Mouse (Mus musculus): ENCODE measurements around the gene Cped1. TPM values are rescaled to one million over a fixed set of nuclear protein-coding genes. Genes with fewer than 3 reads are reported as not detected.

The Cped1 gene
- total RNA-seq, 2 experiments from 2014 or later = 3.6 to 4.7 TPM

DNA sequence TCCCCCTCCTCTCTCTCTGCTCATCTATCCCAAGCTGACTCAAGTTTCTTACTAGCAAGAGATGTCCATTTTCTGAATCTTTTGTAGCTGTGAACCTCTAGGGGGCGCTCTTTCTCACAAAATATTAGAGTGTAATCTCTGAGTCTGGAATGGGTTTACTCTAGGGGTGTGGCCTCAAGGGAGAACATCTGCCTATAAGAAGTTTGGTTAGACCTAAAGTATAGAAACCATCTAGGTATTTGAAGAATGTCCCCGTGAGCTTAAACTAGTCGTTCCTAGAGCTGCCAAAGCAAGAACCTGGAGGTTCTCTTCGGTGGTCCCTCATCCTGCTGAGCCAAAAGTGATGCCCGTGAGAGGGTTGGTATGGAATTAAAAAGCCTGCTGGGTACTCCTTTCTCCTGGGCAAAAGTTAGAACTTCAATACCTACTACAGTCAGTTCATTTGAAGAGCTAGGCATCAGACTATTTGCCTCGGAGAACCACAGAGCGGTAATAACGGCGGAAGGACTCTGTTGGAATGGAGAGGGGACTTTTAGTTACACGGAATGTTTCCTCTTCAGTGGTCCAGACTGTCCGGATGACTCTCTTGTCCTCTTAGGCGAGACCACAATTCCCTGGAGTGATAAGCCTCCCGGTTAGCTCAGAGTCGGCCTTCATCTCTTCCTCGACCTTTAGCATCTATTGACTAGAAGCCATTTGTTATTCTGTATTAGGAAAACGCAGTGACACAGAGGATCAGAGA lies 555 bp upstream of the Cped1 start:
- peak in 1 of 2 experiments; percentile 37 for DNase-seq (ENCODE audit: extremely low spot score in 1 of 2, low spot score in 2 of 2)
- peak overlapping the region; percentile 49 for H3K4me3 ChIP-seq
- peak; percentile 67 for TF ChIP-seq CTCF (IDR thresholded peaks at IDR 0.05)
- no peak overlapping the region for H3K27ac ChIP-seq
- intact Hi-C loops (cut with DNase I) = loop anchor here (5.0 kb wide), 1 partner anchor 112 kb away; no protein-coding TSS in a partner anchor

DNA sequence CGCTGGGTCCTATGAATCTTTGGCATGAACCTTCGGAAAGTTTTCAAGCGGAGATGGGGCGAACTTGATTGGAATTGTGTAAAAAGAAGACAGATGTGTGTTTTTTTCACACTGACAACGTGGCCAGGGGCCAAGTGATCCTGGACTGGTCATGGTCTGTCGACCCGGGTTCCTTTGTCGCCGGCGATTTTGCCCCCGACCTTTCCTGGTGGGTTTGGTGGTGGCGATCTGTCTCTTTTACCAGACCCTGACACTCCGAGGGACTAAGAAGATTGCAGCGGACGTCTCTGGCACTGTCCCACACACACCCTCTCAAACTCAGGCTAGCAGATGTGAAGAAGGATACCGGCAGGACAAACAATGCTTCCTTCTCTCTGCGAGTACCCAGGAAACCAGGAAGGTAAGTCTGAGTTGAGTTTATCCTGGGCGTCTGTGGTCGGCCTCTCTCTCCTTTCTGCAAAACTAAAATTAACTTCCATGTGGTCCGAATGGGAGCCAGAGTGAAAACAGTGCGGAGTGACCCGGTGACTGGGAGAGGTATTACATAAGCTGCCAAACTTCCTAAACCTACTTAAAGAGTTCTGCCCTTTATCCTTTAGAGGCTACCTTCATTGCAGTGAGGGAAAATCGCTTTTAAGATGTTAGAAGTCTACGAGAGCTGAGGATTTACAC lies 1.1 kb downstream of the Cped1 start:
- DNase-seq (ENCODE audit: extremely low spot score in 1 of 2, low spot score in 2 of 2) = no peak
- intact Hi-C loops (cut with DNase I) = loop anchor here (2.0 to 5.0 kb wide), 2 partner anchors 84 to 111 kb away; no protein-coding TSS in a partner anchor
- TF ChIP-seq CTCF (IDR thresholded peaks at IDR 0.05) = no peak
- Histone ChIP-seq H3K4me3 (peak overlapping the region; percentile 49), H3K27ac (no peak overlapping the region)

DNA sequence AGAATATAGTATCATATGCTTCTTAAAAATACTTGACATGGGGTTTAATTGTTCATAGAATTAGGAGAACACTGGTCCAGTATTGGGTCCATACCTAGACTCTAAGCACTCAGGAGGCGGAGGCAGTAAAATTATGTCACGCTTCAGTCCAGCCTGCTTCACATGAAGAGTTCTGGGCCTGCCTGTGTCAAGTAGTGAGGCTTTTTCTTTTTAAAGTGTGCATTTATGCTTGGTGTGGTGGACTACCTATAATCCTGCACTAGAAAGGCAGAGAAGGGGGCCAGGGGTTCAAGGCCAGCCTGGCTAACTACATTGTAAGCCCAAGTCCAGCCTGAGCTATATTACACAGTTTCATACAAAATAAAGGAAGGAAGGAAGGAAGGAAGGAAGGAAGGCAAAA lies 1.8 kb downstream of the Cped1 start:
- intact Hi-C loops (cut with DNase I) = loop anchor here (2.0 to 5.0 kb wide), 2 partner anchors 83 to 110 kb away; no protein-coding TSS in a partner anchor
- Histone ChIP-seq H3K4me3 (no peak overlapping the region), H3K27ac (no peak overlapping the region)
- no peak for DNase-seq (ENCODE audit: extremely low spot score in 1 of 2, low spot score in 2 of 2)
- no peak for TF ChIP-seq CTCF (IDR thresholded peaks at IDR 0.05)

DNA sequence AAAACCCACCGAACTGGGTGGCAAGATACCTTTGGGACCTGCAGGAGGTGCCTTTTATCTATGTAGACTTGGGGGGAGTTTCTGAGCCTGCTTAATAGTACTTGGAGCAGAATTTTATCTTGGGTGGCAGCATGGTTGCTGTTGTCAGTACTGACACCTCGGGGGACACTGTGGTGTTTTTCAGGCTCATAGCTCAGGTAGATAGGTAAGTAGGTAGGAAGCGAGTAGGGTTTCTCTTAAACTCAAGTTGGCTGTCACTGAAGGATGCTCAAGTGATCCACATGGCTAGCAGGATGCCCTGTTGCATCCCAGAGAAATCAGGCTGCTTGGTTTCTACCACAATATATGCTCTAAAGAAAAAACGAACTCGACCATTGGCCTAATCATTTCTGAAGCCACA lies 2.6 kb downstream of the Cped1 start:
- intact Hi-C loops (cut with DNase I) = loop anchor here (5.0 kb wide), 1 partner anchor 109 kb away; no protein-coding TSS in a partner anchor
- DNase-seq (ENCODE audit: extremely low spot score in 1 of 2, low spot score in 2 of 2) = no peak
- TF ChIP-seq CTCF (IDR thresholded peaks at IDR 0.05) = no peak

DNA sequence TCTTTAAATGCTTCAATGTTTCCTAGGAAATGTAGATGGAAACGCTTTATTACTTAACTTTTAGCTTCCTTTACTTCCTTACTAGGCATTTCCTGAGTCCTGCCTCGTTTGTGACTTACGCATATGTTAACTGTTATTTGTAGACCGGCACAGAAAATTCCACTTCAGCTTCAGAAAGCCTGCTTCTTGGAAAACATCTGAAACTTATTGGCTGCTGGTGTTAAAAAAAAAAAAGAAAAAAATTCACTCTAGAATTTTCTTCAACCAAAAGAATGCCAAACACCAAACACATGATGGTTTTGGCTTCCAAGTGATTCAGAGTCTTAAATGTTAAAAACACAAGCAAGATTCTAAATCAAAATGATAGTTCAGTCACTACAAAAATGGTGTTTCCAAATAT lies 3.4 kb downstream of the Cped1 start:
- H3K27ac ChIP-seq = no peak overlapping the region
- intact Hi-C loops (cut with DNase I) = loop anchor here (5.0 kb wide), 1 partner anchor 108 kb away; no protein-coding TSS in a partner anchor
- H3K4me3 ChIP-seq = no peak overlapping the region
- no peak for DNase-seq (ENCODE audit: extremely low spot score in 1 of 2, low spot score in 2 of 2)
- TF ChIP-seq CTCF (IDR thresholded peaks at IDR 0.05) = no peak

More for the DNA sequence above, 2.6 kb downstream of the Cped1 start:
- Histone ChIP-seq H3K27ac (no peak overlapping the region), H3K4me3 (no peak overlapping the region)

DNA sequence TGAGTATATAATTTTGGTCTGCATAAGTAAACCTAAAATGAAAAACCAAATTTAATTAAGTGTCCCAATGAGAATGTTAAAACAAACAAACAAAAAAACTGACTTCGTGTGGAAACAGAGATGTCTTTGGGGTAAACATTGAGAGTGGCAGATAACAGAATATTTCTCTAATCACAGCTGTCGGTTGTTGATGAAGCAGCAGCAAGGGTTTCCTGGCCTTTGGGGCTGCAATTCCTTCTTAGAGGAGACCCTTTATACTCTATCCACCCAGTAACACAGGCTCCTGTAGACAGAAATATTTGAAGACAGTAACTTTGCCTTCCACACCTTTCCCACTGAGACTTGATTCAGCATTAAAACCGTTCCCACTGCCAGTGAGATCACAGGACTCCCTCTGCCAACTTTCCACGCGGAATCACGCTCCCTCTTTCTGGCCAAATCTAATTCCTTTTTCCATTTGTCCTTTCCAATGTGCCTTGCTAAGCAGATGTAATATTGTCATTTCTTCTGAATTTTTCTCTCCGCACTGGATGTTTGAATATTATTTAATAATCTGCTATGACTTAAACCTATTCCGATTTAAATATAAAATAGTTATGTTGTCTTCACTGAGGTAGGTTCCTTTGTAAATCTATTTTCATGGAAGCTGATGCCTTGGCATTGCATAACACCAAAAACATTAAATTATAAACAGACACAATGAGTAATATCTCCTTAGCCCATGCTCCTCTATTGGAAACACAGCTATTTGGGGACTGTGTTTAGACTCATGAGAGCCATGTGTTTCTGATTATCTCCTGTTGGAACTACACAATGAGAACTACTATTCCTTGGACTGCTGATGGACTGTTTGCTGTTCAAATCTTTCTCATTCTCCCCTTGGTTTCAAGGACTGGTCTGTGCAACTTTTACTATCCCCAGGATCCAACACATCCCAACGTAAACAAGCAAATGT lies 4.7 kb downstream of the Cped1 start:
- no peak for TF ChIP-seq CTCF (IDR thresholded peaks at IDR 0.05)
- Histone ChIP-seq H3K4me3 (no peak overlapping the region), H3K27ac (no peak overlapping the region)
- intact Hi-C loops (cut with DNase I) = no loop called here
- no peak for DNase-seq (ENCODE audit: extremely low spot score in 1 of 2, low spot score in 2 of 2)

DNA sequence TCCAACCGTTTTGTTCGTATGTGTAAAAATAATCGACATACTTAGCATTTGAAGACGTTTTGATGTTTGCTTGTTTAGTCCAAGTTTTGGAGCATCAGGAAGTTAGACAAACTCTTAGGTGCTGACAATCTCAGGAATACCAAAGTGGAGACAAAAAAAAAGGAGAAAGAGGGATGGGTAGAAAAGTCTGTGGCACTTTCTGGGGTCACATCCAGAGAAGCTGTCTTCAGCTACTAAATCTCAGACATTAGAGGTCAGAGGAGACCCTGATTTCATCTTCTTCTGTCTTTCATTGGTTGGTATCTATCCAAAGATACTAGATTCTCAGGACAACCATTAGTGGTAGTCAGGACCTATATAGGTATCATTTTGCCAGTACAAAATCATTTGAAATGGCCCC lies 5.4 kb downstream of the Cped1 start:
- no peak for DNase-seq (ENCODE audit: extremely low spot score in 1 of 2, low spot score in 2 of 2)
- no peak for TF ChIP-seq CTCF (IDR thresholded peaks at IDR 0.05)
- Histone ChIP-seq H3K27ac (no peak overlapping the region), H3K4me3 (no peak overlapping the region)
- intact Hi-C loops (cut with DNase I) = no loop called here

DNA sequence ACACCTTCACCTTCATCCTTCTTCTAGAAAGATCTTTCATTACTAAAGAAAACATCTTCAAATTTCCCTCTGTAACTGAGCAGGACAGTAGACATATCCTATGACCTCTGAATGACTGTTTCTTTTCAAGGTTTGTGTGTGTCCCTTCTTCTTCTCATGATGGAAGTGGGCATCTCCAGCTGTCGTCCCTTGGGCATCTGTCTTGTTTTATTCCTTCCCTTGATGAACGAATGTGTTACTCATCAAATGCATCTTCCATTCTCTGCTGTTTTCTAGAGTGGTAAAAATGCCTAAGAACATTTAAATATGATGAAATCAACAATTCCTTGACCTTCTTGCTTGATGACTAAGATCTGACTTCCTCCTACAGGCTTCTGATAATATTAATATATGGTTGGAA lies 7.4 kb downstream of the Cped1 start:
- Histone ChIP-seq H3K4me3 (no peak overlapping the region), H3K27ac (no peak overlapping the region)
- intact Hi-C loops (cut with DNase I) = no loop called here
- DNase-seq (ENCODE audit: extremely low spot score in 1 of 2, low spot score in 2 of 2) = no peak
- no peak for TF ChIP-seq CTCF (IDR thresholded peaks at IDR 0.05)

DNA sequence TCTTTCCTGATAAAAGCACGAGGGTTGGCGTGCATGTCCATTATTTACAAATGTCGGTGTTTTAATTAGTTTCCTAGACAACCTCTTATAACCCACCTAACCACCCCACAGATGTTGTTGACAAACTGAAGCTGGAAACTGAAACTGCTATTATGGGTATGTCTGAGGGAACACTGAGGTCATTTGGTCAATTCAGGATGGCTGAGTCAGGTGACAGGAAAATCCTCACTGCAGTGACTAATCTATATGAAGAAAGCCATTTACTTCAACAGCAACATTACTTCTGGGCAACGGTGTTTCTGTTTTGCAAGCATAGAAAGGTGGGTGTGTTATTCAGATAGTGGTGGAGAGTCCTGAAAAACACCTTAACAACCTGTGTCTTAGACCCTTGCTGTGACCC lies 12.4 kb downstream of the Cped1 start:
- no peak for TF ChIP-seq CTCF (IDR thresholded peaks at IDR 0.05)
- no peak overlapping the region for H3K4me3 ChIP-seq
- no peak for DNase-seq (ENCODE audit: extremely low spot score in 1 of 2, low spot score in 2 of 2)
- intact Hi-C loops (cut with DNase I) = no loop called here
- no peak overlapping the region for H3K27ac ChIP-seq

DNA sequence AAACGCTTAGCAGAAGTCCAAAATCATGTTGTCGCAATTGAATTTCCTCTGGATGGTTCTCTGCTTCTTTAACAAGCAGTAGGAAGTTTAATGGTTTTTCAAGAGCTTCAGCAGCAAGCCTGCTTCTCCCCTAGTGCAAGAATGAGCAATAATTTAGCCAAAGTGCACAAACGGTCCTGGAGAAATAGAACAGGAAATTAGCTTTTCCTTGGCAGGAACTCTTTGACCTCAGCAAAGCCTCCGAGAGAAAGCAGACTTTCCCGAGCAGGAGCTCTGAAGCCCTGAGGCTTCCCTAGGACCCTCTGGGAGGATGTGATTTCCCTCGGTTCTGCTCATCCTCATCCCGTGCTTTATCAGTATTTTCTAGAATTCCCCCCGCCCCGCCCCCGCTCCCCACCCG lies 13.3 kb downstream of the Cped1 start:
- intact Hi-C loops (cut with DNase I) = no loop called here
- TF ChIP-seq CTCF (IDR thresholded peaks at IDR 0.05) = no peak
- DNase-seq (ENCODE audit: extremely low spot score in 1 of 2, low spot score in 2 of 2) = no peak
- Histone ChIP-seq H3K4me3 (no peak overlapping the region), H3K27ac (no peak overlapping the region)

DNA sequence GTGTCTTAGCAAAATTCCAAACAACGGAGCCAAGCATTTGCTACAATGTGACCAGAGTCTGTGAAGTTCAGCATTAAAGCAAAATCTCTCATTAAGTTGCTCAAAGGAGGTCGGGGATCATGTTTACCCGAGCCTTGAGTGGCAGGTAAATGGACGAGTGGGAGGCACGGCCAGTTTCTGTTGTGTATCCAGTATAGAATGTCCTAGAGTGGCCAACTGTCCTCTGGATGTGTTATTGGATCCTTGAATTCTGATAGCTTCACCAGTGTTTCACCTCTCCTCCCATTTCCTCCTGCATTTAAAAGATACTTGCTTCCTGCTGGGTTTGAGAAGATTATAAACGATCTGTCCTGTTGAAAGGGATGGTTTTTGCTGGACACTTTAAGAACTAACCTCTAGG lies 14.4 kb downstream of the Cped1 start:
- intact Hi-C loops (cut with DNase I) = no loop called here

More for the DNA sequence above, 14.4 kb downstream of the Cped1 start:
- TF ChIP-seq CTCF (IDR thresholded peaks at IDR 0.05) = no peak
- no peak for DNase-seq (ENCODE audit: extremely low spot score in 1 of 2, low spot score in 2 of 2)
- Histone ChIP-seq H3K27ac (no peak overlapping the region), H3K4me3 (no peak overlapping the region)
